ENCODE assay signal across 11 mouse cellular contexts in genomic region chr11:79182881-79183280, GRCm38 (mm10). TPM values are rescaled to one million over a fixed set of nuclear protein-coding genes. Genes with fewer than 3 reads are reported as not detected.
DNase-seq lines count a peak whose midpoint lies in the region; ATAC-seq and TF ChIP-seq lines count a peak whose summit lies in the region.
"Had no signal": no experiment of that assay in that cellular context is flagged by ENCODE, and none has a peak within 500 bp of the region (broad histone marks: within the 10 kb centered on the region; RNA-seq: fewer than 3 reads in every experiment).

No protein-coding gene starts in this region.

- no peak for TF ChIP-seq CTCF in heart, adult 2 months (IDR thresholded peaks at IDR 0.05)

- H3K4me1 ChIP-seq in heart, adult 2 months (ENCODE audit: control insufficient read depth, insufficient read depth, low read length) = peaks cover 4% of the 10 kb centered on the region
- no peaks in the 10 kb centered on the region for H3K4me1 ChIP-seq in heart, embryonic 11.5 days (ENCODE audit: control insufficient read depth, insufficient read depth, low read length)
- H3K4me1 ChIP-seq in heart, embryonic 16.5 days (ENCODE audit: control insufficient read depth, insufficient read depth, low read length) = peaks cover 4% of the 10 kb centered on the region

- intact Hi-C loops in heart, adult 2 months (cut with DNase I) = no loop called here
- intact Hi-C loops in left cerebral cortex, postnatal 10 days (cut with DNase I) = no loop called here

- TF ChIP-seq POLR2A in heart, adult 2 months (IDR thresholded peaks at IDR 0.05; ENCODE audit: insufficient read depth, low read depth, low read length) = no peak

- TF ChIP-seq EP300 in heart, adult 2 months (IDR thresholded peaks at IDR 0.05; ENCODE audit: insufficient read depth, low read depth, low read length) = 0 out of 2 replicates have a peak, but pooled peaks have one; percentile 4

- H3K4me3 ChIP-seq in heart, adult 2 months = no peak overlapping the region
- H3K4me3 ChIP-seq in heart, embryonic 11.5 days (ENCODE audit: low read depth, low read length) = no peak overlapping the region
- H3K4me3 ChIP-seq in heart, embryonic 16.5 days (ENCODE audit: low read length) = no peak overlapping the region
- H3K4me3 ChIP-seq: heart, embryonic 13.5 days had no signal

- H3K27ac ChIP-seq in heart, adult 2 months = no peak overlapping the region
- no peak overlapping the region for H3K27ac ChIP-seq in heart, embryonic 11.5 days (ENCODE audit: low read depth, low read length)
- H3K27ac ChIP-seq in heart, embryonic 16.5 days (ENCODE audit: low read length) = no peak overlapping the region
- H3K27ac ChIP-seq: heart, embryonic 13.5 days had no signal

- no peak overlapping the region for H3K9ac ChIP-seq in heart, adult 2 months (ENCODE audit: low read depth, low read length)
- H3K9ac ChIP-seq in heart, embryonic 11.5 days (ENCODE audit: low read depth, low read length) = no peak overlapping the region
- no peak overlapping the region for H3K9ac ChIP-seq in heart, embryonic 16.5 days (ENCODE audit: low read length)
- H3K9ac ChIP-seq: heart, embryonic 13.5 days had no signal

- no peak overlapping the region for H3K4me2 ChIP-seq in heart, embryonic 11.5 days
- H3K4me2 ChIP-seq in heart, embryonic 16.5 days (ENCODE audit: low read depth, low read length) = no peak overlapping the region
- H3K4me2 ChIP-seq: heart, embryonic 13.5 days had no signal

- 63% methylated on average over 12 of the region's 12 CpGs for WGBS in heart, adult 2 months
- WGBS in heart, embryonic 11.5 days (ENCODE audit: insufficient replicate concordance) = 62% methylated on average over 12 of the region's 12 CpGs
- WGBS in heart, embryonic 16.5 days = 54% methylated on average over 12 of the region's 12 CpGs

- H3K79me2 ChIP-seq in heart, adult 2 months (replicated peaks; ENCODE audit: control insufficient read depth, insufficient read depth, low read length) = no peaks in the 10 kb centered on the region

- H3K36me3 ChIP-seq in heart, adult 2 months (ENCODE audit: control insufficient read depth, insufficient read depth, low read length) = no peaks in the 10 kb centered on the region
- H3K36me3 ChIP-seq in heart, embryonic 11.5 days (ENCODE audit: control insufficient read depth, insufficient read depth, low read length) = no peaks in the 10 kb centered on the region
- H3K36me3 ChIP-seq in heart, embryonic 16.5 days (ENCODE audit: control insufficient read depth, insufficient read depth) = no peaks in the 10 kb centered on the region
- H3K36me3 ChIP-seq: heart, embryonic 13.5 days had no signal

- ATAC-seq in heart, embryonic 11.5 days (replicated peaks; ENCODE audit: insufficient number of reproducible peaks, low FRiP score, low TSS enrichment) = no peak
- 0 out of 2 replicates have a peak, but pooled peaks have one; percentile 14 for ATAC-seq in heart, embryonic 16.5 days (replicated peaks; ENCODE audit: extremely low read depth, insufficient read depth, low FRiP score)

- no peaks in the 10 kb centered on the region for H3K27me3 ChIP-seq in heart, adult 2 months (ENCODE audit: control insufficient read depth, insufficient read depth, low read length)
- H3K27me3 ChIP-seq in heart, embryonic 11.5 days (ENCODE audit: control insufficient read depth, insufficient read depth, low read length) = no peaks in the 10 kb centered on the region
- no peaks in the 10 kb centered on the region for H3K27me3 ChIP-seq in heart, embryonic 16.5 days (ENCODE audit: control insufficient read depth, insufficient read depth, low read length)
- H3K27me3 ChIP-seq: heart, embryonic 13.5 days had no signal

- no peaks in the 10 kb centered on the region for H3K9me3 ChIP-seq in heart, embryonic 11.5 days (replicated peaks; ENCODE audit: control insufficient read depth, low read length)
- no peaks in the 10 kb centered on the region for H3K9me3 ChIP-seq in heart, embryonic 16.5 days (replicated peaks; ENCODE audit: control insufficient read depth, low read length)
- H3K9me3 ChIP-seq: heart, embryonic 13.5 days had no signal

- DNase-seq in heart, adult 2 months = peak in 1 of 2 experiments; percentile 27
- peak; percentile 45 to 68 for DNase-seq in left cerebral cortex, postnatal 10 days (ENCODE audit: extremely low spot score in 1 of 2, low spot score in 2 of 2)
- peak; percentile 60 for DNase-seq in skeletal muscle tissue, adult 2 months (ENCODE audit: low read depth, low spot score)
- DNase-seq in kidney, postnatal 4 days = no peak
- no peak for DNase-seq in natural killer cell, adult 2 months (ENCODE audit: low spot score in 2 of 2)
- no peak for DNase-seq in kidney, postnatal 25 days
- DNase-seq: adrenal gland, adult 2 months; midbrain, embryonic 14.5 days had no signal

RNA-seq across cellular contexts. Expression of gene Ksr1, which starts 36.7 kb away (rescaled TPM):
- total RNA-seq in heart, adult 2 months (2021) = 1 to 10 TPM; 5.1 to 7.0 TPM
- 6.7 and 7.8 TPM in 2 replicates for polyA plus RNA-seq in heart, adult 2 months (2012; rRNA removed)
- 4.4 and 4.6 TPM in 2 replicates for polyA plus RNA-seq in heart, embryonic 11.5 days (2014; fragmentation: Nextera tagmentation; extraction: Ambion mirVana)
- polyA plus RNA-seq in heart, embryonic 16.5 days (2015; fragmentation: Nextera tagmentation; extraction: Ambion mirVana) = 3.3 TPM in 2 replicates
- 10 to 100 TPM; 51.2 to 51.6 TPM for total RNA-seq in left cerebral cortex, postnatal 10 days (2021)

Comparison
In these comparisons a context has a peak if more than half of its experiments do, and no peak if none do; other contexts are left out.
1. DNase-seq: peak in left cerebral cortex, postnatal 10 days (2 of 2) and skeletal muscle tissue, adult 2 months (single experiment); none in kidney, postnatal 4 days (0 of 2), natural killer cell, adult 2 months (0 of 2) and kidney, postnatal 25 days (0 of 2).